Mouse (Mus musculus) bone marrow, adult 2 months (tissue): Measurements from ENCODE around the gene Cd83. TPM values are rescaled to one million over a fixed set of nuclear protein-coding genes. Genes with fewer than 3 reads are reported as not detected.

ENCODE experiments used
- H3K27ac ChIP-seq: fragments of 200-500 bp; 2 replicates; pipeline ENCODE4 v1.5.1; 2012; ENCODE audit warnings: low read depth, mild to moderate bottlenecking, control low read depth, inconsistent platforms, low read length; ENCODE audit not compliant: control insufficient read depth, poor library complexity, insufficient read depth
- H3K4me1 ChIP-seq: fragments of 200-500 bp; 2 replicates; pipeline ENCODE4 v1.6.1; 2011; ENCODE audit warnings: low read length; ENCODE audit not compliant: control insufficient read depth, insufficient read depth
- H3K4me3 ChIP-seq: fragments of 200-500 bp; replicated peaks from 2 replicates; pipeline ENCODE3; 2011; ENCODE audit warnings: mild to moderate bottlenecking, low read depth, low read length, control low read depth; ENCODE audit not compliant: control insufficient read depth
- CTCF ChIP-seq: fragments of 200-500 bp; IDR thresholded peaks from 2 replicates; pipeline ENCODE4 v1.5.1; 2011; ENCODE audit warnings: low read length, control low read depth; ENCODE audit not compliant: control insufficient read depth, insufficient read depth
- POLR2A ChIP-seq: fragments of 200-500 bp; IDR thresholded peaks from 2 replicates; pipeline ENCODE4 v1.6.1; 2011; ENCODE audit warnings: low read depth, mild to moderate bottlenecking, control low read depth, low read length, borderline replicate concordance; ENCODE audit not compliant: control insufficient read depth
- WGBS: fragments of 180-500 bp; shearing (Covaris S2); methylation state at CpG from one replicate; pipeline ENCODE4 v1.1.7; 2018; 5-methylcytosine and 5-hydroxymethylcytosine counted together
- polyA plus RNA-seq: library from polyadenylated mRNA; stranded (reverse); fragments of >200 nt; gene quantifications from 2 replicates; pipeline ENCODE4 v1.2.4, GENCODE M21; 2011; ENCODE audit warnings: low replicate concordance; ENCODE audit not compliant: missing spikeins, insufficient read depth, insufficient read length

Gene Cd83
- polyA plus RNA-seq, 1 experiment: 5.8 TPM

GRCm38 (mm10) chr13:43753652-43754051 lies 30.9 kb upstream of the Cd83 start:
- no peak overlapping the region for H3K27ac ChIP-seq
- H3K4me1 ChIP-seq: no peaks in the 10 kb centered on the region
- 79% methylated on average over 9 of the region's 9 CpGs for WGBS
- H3K4me3 ChIP-seq: no peak overlapping the region
- TF ChIP-seq CTCF: no peak
- TF ChIP-seq POLR2A: no peak

- no peak overlapping the region for H3K4me3 ChIP-seq
- TF ChIP-seq POLR2A (no peak), CTCF (no peak)
- WGBS: 75% methylated on average over 3 of the region's 3 CpGs
These were observed 30.0 kb upstream of the Cd83 start for GRCm38 (mm10) chr13:43754455-43755128.

GRCm38 (mm10) chr13:43755573-43755972 lies 29.0 kb upstream of the Cd83 start:
- WGBS: 69% methylated on average over 7 of the region's 7 CpGs
- no peak overlapping the region for H3K27ac ChIP-seq
- no peaks in the 10 kb centered on the region for H3K4me1 ChIP-seq
- no peak overlapping the region for H3K4me3 ChIP-seq
- no peak for TF ChIP-seq CTCF
- TF ChIP-seq POLR2A: no peak

More at GRCm38 (mm10) chr13:43754455-43755128, 30.0 kb upstream of the Cd83 start:
- Histone ChIP-seq H3K4me1 (no peaks in the 10 kb centered on the region), H3K27ac (no peak overlapping the region)

- WGBS: 68% methylated on average over 12 of the region's 12 CpGs
- Histone ChIP-seq H3K4me3 (no peak overlapping the region), H3K4me1 (peaks cover 1% of the 10 kb centered on the region), H3K27ac (no peak overlapping the region)
- TF ChIP-seq CTCF: no peak
These were observed 23.3 kb upstream of the Cd83 start for GRCm38 (mm10) chr13:43761156-43761855.

GRCm38 (mm10) chr13:43762901-43763300 lies 21.7 kb upstream of the Cd83 start:
- no peak overlapping the region for H3K27ac ChIP-seq
- 56% methylated on average over 9 of the region's 9 CpGs for WGBS
- H3K4me3 ChIP-seq: no peak overlapping the region
- H3K4me1 ChIP-seq: peaks cover 1% of the 10 kb centered on the region
- TF ChIP-seq POLR2A: no peak

- H3K4me3 ChIP-seq: no peak overlapping the region
- no peak for TF ChIP-seq POLR2A
- no peak for TF ChIP-seq CTCF
- 88% methylated on average over 12 of the region's 12 CpGs for WGBS
- H3K27ac ChIP-seq: no peak overlapping the region
- peaks cover 1% of the 10 kb centered on the region for H3K4me1 ChIP-seq
These were observed 21.1 kb upstream of the Cd83 start for GRCm38 (mm10) chr13:43763301-43763994.

- H3K27ac ChIP-seq: no peak overlapping the region
These were observed 20.5 kb upstream of the Cd83 start for GRCm38 (mm10) chr13:43763995-43764579.

GRCm38 (mm10) chr13:43765293-43765814 lies 19.2 kb upstream of the Cd83 start:
- H3K4me3 ChIP-seq: no peak overlapping the region
- H3K4me1 ChIP-seq: peaks cover 1% of the 10 kb centered on the region
- 10% methylated on average over 11 of the region's 11 CpGs for WGBS
- H3K27ac ChIP-seq: peak overlapping the region; percentile 86
- TF ChIP-seq CTCF: no peak
- TF ChIP-seq POLR2A: 0 out of 2 replicates have a peak, but pooled peaks have one; percentile 8

More at GRCm38 (mm10) chr13:43763995-43764579, 20.5 kb upstream of the Cd83 start:
- TF ChIP-seq CTCF: no peak
- no peak for TF ChIP-seq POLR2A
- no peak overlapping the region for H3K4me3 ChIP-seq
- H3K4me1 ChIP-seq: peaks cover 1% of the 10 kb centered on the region
- WGBS: 79% methylated on average over 8 of the region's 8 CpGs
